Mouse (Mus musculus) limb, embryonic 14.5 days (tissue): ENCODE measurements around the gene Dnttip2. TPM values are rescaled to one million over a fixed set of nuclear protein-coding genes. Genes with fewer than 3 reads are reported as not detected.
"Not testable (repeated sequence)": the region's sequence is repeated elsewhere in the genome, so short reads cannot be mapped to it uniquely, and the experiment has no call there.

ENCODE experiments used
- ATAC-seq: fragments of 200-750 bp; cut with Nextera tagmentation; 2 replicates; pipeline ENCODE4 v1.8.0; 2017; ENCODE audit warnings: low read depth, moderate number of reproducible peaks, moderate TSS enrichment; ENCODE audit not compliant: low FRiP score
- DNase-seq: peaks from one replicate; pipeline ENCODE4 v3.0.0-alpha.2; 2015; ENCODE audit warnings: low spot score
- H3K27ac ChIP-seq: fragments of 300-500 bp; sonication (generic); replicated peaks from 2 replicates; pipeline ENCODE4 v1.5.1; 2014; ENCODE audit warnings: low read depth, mild to moderate bottlenecking, low read length, moderate library complexity, mixed read lengths
- H3K27me3 ChIP-seq: fragments of 300-500 bp; sonication (generic); 2 replicates; pipeline ENCODE4 v1.6.1; 2014; ENCODE audit warnings: low read length, mixed read lengths; ENCODE audit not compliant: control insufficient read depth, insufficient read depth
- H3K36me3 ChIP-seq: fragments of 300-500 bp; sonication (generic); 2 replicates; pipeline ENCODE4 v1.6.1; 2014; ENCODE audit warnings: mild to moderate bottlenecking, low read length, moderate library complexity, mixed read lengths; ENCODE audit not compliant: control insufficient read depth, insufficient read depth
- H3K4me1 ChIP-seq: fragments of 300-500 bp; sonication (generic); 2 replicates; pipeline ENCODE4 v1.6.1; 2014; ENCODE audit warnings: antibody characterized with exemption, low read length, mixed read lengths; ENCODE audit not compliant: control insufficient read depth, insufficient read depth
- H3K4me2 ChIP-seq: fragments of 300-500 bp; sonication (generic); replicated peaks from 2 replicates; pipeline ENCODE4 v1.6.1; 2014; ENCODE audit warnings: low read depth, mild to moderate bottlenecking, low read length, moderate library complexity; ENCODE audit not compliant: severe bottlenecking
- H3K4me3 ChIP-seq: fragments of 300-500 bp; sonication (generic); replicated peaks from 2 replicates; pipeline ENCODE4 v1.5.1; 2014; ENCODE audit warnings: low read length
- H3K9ac ChIP-seq: fragments of 300-500 bp; sonication (generic); 2 replicates; pipeline ENCODE4 v1.6.1; 2014; ENCODE audit warnings: mild to moderate bottlenecking, low read depth, low read length, moderate library complexity; ENCODE audit not compliant: severe bottlenecking
- H3K9me3 ChIP-seq: fragments of 300-500 bp; sonication (generic); 2 replicates; pipeline ENCODE4 v1.6.1; 2016; ENCODE audit warnings: low read length; ENCODE audit not compliant: control insufficient read depth
- POLR2A ChIP-seq: fragments of 200-500 bp; IDR thresholded peaks from 2 replicates; pipeline ENCODE4 v1.8.0; 2012; ENCODE audit warnings: inconsistent platforms, mild to moderate bottlenecking, moderate library complexity, borderline replicate concordance; ENCODE audit not compliant: insufficient read depth, insufficient read length; ENCODE audit errors: extremely low read depth
- whole genome bisulfite sequencing: fragments of 180-500 bp; shearing (Covaris S2); extraction: QIAGEN DNeasy Blood & Tissue Kit; methylation state at CpG from one replicate; pipeline ENCODE4 v1.1.7; 2014; 5-methylcytosine and 5-hydroxymethylcytosine counted together
- polyA plus RNA-seq, 2 experiments: library from polyadenylated mRNA; depleted of rRNA in 1 of 2; stranded (reverse) in 1 of 2; unstranded in 1 of 2; fragments of >200 nt; fragmentation: Nextera tagmentation in 1 of 2; extraction: Ambion mirVana in 1 of 2; gene quantifications; 2 replicates each; pipeline versions ENCODE4 v1.2.1 to v1.2.3; 2012 to 2014

Dnttip2 gene
- polyA plus RNA-seq, 2 experiments, result 41.7 to 62.4 TPM

- Histone ChIP-seq H3K27me3 (no peaks in the 10 kb centered on the region), H3K4me1 (peaks cover 18% of the 10 kb centered on the region), H3K36me3 (peaks cover 35% of the 10 kb centered on the region), H3K9ac (peak overlapping the region; percentile 41), H3K4me3 (peak overlapping the region; percentile 80), H3K4me2 (peak overlapping the region; percentile 39), H3K27ac (no peak overlapping the region), H3K9me3 (no peaks in the 10 kb centered on the region)
- ATAC-seq (no peak), DNase-seq (no peak)
- 10% methylated on average over 19 of the region's 20 CpGs for WGBS
- peak; percentile 77; the same call in 1 of the 2 replicates for TF ChIP-seq POLR2A
These were observed 564 bp upstream of the Dnttip2 start for GRCm38 (mm10) chr3:122273407-122274240.

- Histone ChIP-seq H3K9me3 (no peaks in the 10 kb centered on the region), H3K4me3 (peak overlapping the region; percentile 80), H3K36me3 (peaks cover 50% of the 10 kb centered on the region), H3K4me2 (peak overlapping the region; percentile 66), H3K9ac (peak overlapping the region; percentile 81), H3K27me3 (no peaks in the 10 kb centered on the region), H3K4me1 (peaks cover 18% of the 10 kb centered on the region), H3K27ac (no peak overlapping the region)
- no peak for TF ChIP-seq POLR2A
- ATAC-seq (no peak), DNase-seq (no peak)
- WGBS, result 80% methylated on average over 10 of the region's 10 CpGs
These were observed 923 bp downstream of the Dnttip2 start for GRCm38 (mm10) chr3:122275111-122275510.

- whole genome bisulfite sequencing, result 66% methylated on average over 5 of the region's 5 CpGs
These were observed 13.0 kb downstream of the Dnttip2 start for GRCm38 (mm10) chr3:122287195-122287594.

GRCm38 (mm10) chr3:122288613-122289195, 14.5 kb downstream of the Dnttip2 start:
- no peak for TF ChIP-seq POLR2A
- H3K9ac ChIP-seq, result no peak overlapping the region
- H3K27ac ChIP-seq, result no peak overlapping the region
- H3K9me3 ChIP-seq, result no peaks in the 10 kb centered on the region
- DNase-seq, result no peak
- no peak for ATAC-seq
- peaks cover 3% of the 10 kb centered on the region for H3K4me1 ChIP-seq
- WGBS, result 71% methylated on average over 5 of the region's 5 CpGs
- H3K4me3 ChIP-seq, result no peak overlapping the region
- peaks cover 20% of the 10 kb centered on the region for H3K36me3 ChIP-seq
- no peak overlapping the region for H3K4me2 ChIP-seq
- no peaks in the 10 kb centered on the region for H3K27me3 ChIP-seq

More at GRCm38 (mm10) chr3:122287195-122287594, 13.0 kb downstream of the Dnttip2 start:
- no peak for TF ChIP-seq POLR2A
- Histone ChIP-seq H3K9ac (no peak overlapping the region), H3K27ac (no peak overlapping the region), H3K9me3 (no peaks in the 10 kb centered on the region), H3K4me2 (no peak overlapping the region), H3K4me3 (no peak overlapping the region), H3K27me3 (no peaks in the 10 kb centered on the region), H3K36me3 (peaks cover 35% of the 10 kb centered on the region), H3K4me1 (no peaks in the 10 kb centered on the region; the same call in none of the 2 replicates)
- ATAC-seq (no peak), DNase-seq (no peak)

- H3K27me3 ChIP-seq, H3K9me3 ChIP-seq, ATAC-seq, H3K9ac ChIP-seq, DNase-seq, H3K27ac ChIP-seq, H3K4me3 ChIP-seq, H3K4me2 ChIP-seq, H3K4me1 ChIP-seq: not testable (repeated sequence)
- WGBS, result 75% methylated on average over 3 of the region's 4 CpGs
- peaks cover 13% of the 10 kb centered on the region for H3K36me3 ChIP-seq
These were observed 15.2 kb downstream of the Dnttip2 start for GRCm38 (mm10) chr3:122289344-122289743.
